Mouse (Mus musculus) forebrain, postnatal 0 days (tissue): ENCODE data around the gene Ikzf1. TPM values are rescaled to one million over a fixed set of nuclear protein-coding genes. Genes with fewer than 3 reads are reported as not detected.
A peak's percentile ranks its signal among the peaks of the same experiment; 100 is the strongest.

Source experiments
- ATAC-seq: fragments of 200-750 bp; cut with Nextera tagmentation; 2 replicates; pipeline ENCODE4 v1.8.0; 2017; ENCODE audit warnings: mild to moderate bottlenecking, moderate library complexity
- DNase-seq: peaks from one replicate; pipeline ENCODE4 v3.0.0-alpha.2; 2015
- H3K27ac ChIP-seq: fragments of 300-500 bp; sonication (generic); 2 replicates; pipeline ENCODE4 v1.5.1; 2014; ENCODE audit warnings: low read depth, mild to moderate bottlenecking, antibody characterized with exemption, low read length, moderate library complexity, mixed read lengths
- H3K27me3 ChIP-seq: fragments of 300-500 bp; sonication (generic); 2 replicates; pipeline ENCODE4 v1.6.1; 2014; ENCODE audit warnings: mild to moderate bottlenecking, low read length, mixed read lengths; ENCODE audit not compliant: insufficient read depth
- H3K36me3 ChIP-seq: fragments of 300-500 bp; sonication (generic); 2 replicates; pipeline ENCODE4 v1.6.1; 2014; ENCODE audit warnings: mild to moderate bottlenecking, moderate library complexity; ENCODE audit not compliant: insufficient read depth
- H3K4me1 ChIP-seq: fragments of 300-500 bp; sonication (generic); 2 replicates; pipeline ENCODE4 v1.6.1; 2014; ENCODE audit warnings: antibody characterized with exemption; ENCODE audit not compliant: insufficient read depth
- H3K4me2 ChIP-seq: fragments of 300-500 bp; sonication (generic); 2 replicates; pipeline ENCODE4 v1.6.1; 2014; ENCODE audit warnings: low read depth, mild to moderate bottlenecking, moderate library complexity
- H3K4me3 ChIP-seq: fragments of 300-500 bp; sonication (generic); 2 replicates; pipeline ENCODE4 v1.5.1; 2014; ENCODE audit warnings: low read depth, low read length, mixed read lengths
- H3K9ac ChIP-seq: fragments of 300-500 bp; sonication (generic); 2 replicates; pipeline ENCODE4 v1.6.1; 2014; ENCODE audit warnings: mild to moderate bottlenecking
- H3K9me3 ChIP-seq: fragments of 300-500 bp; sonication (generic); 2 replicates; pipeline ENCODE4 v1.6.1; 2016; ENCODE audit warnings: low read length
- CTCF ChIP-seq: sonication (generic); IDR thresholded peaks from 2 replicates; pipeline ENCODE4 v1.5.1; 2016; ENCODE audit warnings: antibody characterized with exemption, control low read depth, low read depth
- WGBS: fragments of 180-500 bp; shearing (Covaris S2); extraction: QIAGEN DNeasy Blood & Tissue Kit; methylation state at CpG from one replicate; pipeline ENCODE4 v1.1.7; 2014; 5-methylcytosine and 5-hydroxymethylcytosine counted together
- polyA plus RNA-seq: library from polyadenylated mRNA; unstranded; fragments of >200 nt; fragmentation: Nextera tagmentation; extraction: Ambion mirVana; gene quantifications from 2 replicates; pipeline ENCODE4 v1.2.1, GENCODE M21; 2015
- total RNA-seq: library from RNA; depleted of rRNA; stranded (reverse); fragments of >200 nt; gene quantifications from 2 replicates; pipeline ENCODE4 v1.2.3, GENCODE M21; 2014

The Ikzf1 gene
- total and polyA plus RNA-seq, 2 experiments from 2014 or later: 1.8 to 4.9 TPM

GRCm38 (mm10) chr11:11667254-11667921, 17.4 kb upstream of the Ikzf1 start:
- H3K4me2 ChIP-seq: no peak overlapping the region
- no peak overlapping the region for H3K9ac ChIP-seq
- DNase-seq (no peak), ATAC-seq (no peak)
- no peaks in the 10 kb centered on the region for H3K27me3 ChIP-seq
- no peaks in the 10 kb centered on the region for H3K9me3 ChIP-seq
- no peak for TF ChIP-seq CTCF
- H3K36me3 ChIP-seq: no peaks in the 10 kb centered on the region
- WGBS: 91% methylated on average over 4 of the region's 4 CpGs
- H3K27ac ChIP-seq: no peak overlapping the region
- H3K4me3 ChIP-seq: no peak overlapping the region
- no peaks in the 10 kb centered on the region for H3K4me1 ChIP-seq

- H3K4me1 ChIP-seq: no peaks in the 10 kb centered on the region
- DNase-seq: no peak
- TF ChIP-seq CTCF: no peak
- no peak overlapping the region for H3K27ac ChIP-seq
- H3K9me3 ChIP-seq: no peaks in the 10 kb centered on the region
- no peaks in the 10 kb centered on the region for H3K36me3 ChIP-seq
- no peak for ATAC-seq
- H3K4me3 ChIP-seq: no peak overlapping the region
- H3K4me2 ChIP-seq: no peak overlapping the region
- no peaks in the 10 kb centered on the region for H3K27me3 ChIP-seq
- H3K9ac ChIP-seq: no peak overlapping the region
- 92% methylated on average over 3 of the region's 3 CpGs for WGBS
These were observed 16.9 kb upstream of the Ikzf1 start for GRCm38 (mm10) chr11:11667922-11668290.

GRCm38 (mm10) chr11:11672974-11673373, 11.8 kb upstream of the Ikzf1 start:
- Histone ChIP-seq H3K27me3 (no peaks in the 10 kb centered on the region), H3K4me3 (no peak overlapping the region), H3K4me1 (no peaks in the 10 kb centered on the region), H3K4me2 (no peak overlapping the region), H3K27ac (no peak overlapping the region), H3K36me3 (no peaks in the 10 kb centered on the region), H3K9ac (no peak overlapping the region), H3K9me3 (no peaks in the 10 kb centered on the region)
- no peak for TF ChIP-seq CTCF
- DNase-seq: no peak
- no peak for ATAC-seq
- 74% methylated on average over 4 of the region's 4 CpGs for WGBS

- DNase-seq (no peak), ATAC-seq (no peak)
- Histone ChIP-seq H3K9me3 (no peaks in the 10 kb centered on the region), H3K4me3 (no peak overlapping the region), H3K36me3 (no peaks in the 10 kb centered on the region), H3K9ac (no peak overlapping the region), H3K27me3 (no peaks in the 10 kb centered on the region), H3K4me2 (no peak overlapping the region), H3K27ac (no peak overlapping the region), H3K4me1 (no peaks in the 10 kb centered on the region)
- TF ChIP-seq CTCF: no peak
These were observed 9.7 kb upstream of the Ikzf1 start for GRCm38 (mm10) chr11:11675063-11675462.

GRCm38 (mm10) chr11:11676068-11676741, 8.6 kb upstream of the Ikzf1 start:
- no peak for TF ChIP-seq CTCF
- Histone ChIP-seq H3K9me3 (no peaks in the 10 kb centered on the region), H3K27ac (no peak overlapping the region), H3K36me3 (no peaks in the 10 kb centered on the region), H3K4me1 (no peaks in the 10 kb centered on the region), H3K27me3 (no peaks in the 10 kb centered on the region), H3K4me3 (no peak overlapping the region), H3K9ac (no peak overlapping the region), H3K4me2 (no peak overlapping the region)
- ATAC-seq (peak; percentile 74; the same call in 1 of the 2 replicates), DNase-seq (no peak)
- WGBS: 81% methylated on average over 9 of the region's 9 CpGs

- no peaks in the 10 kb centered on the region for H3K9me3 ChIP-seq
- 78% methylated on average over 7 of the region's 7 CpGs for whole genome bisulfite sequencing
- no peak overlapping the region for H3K4me3 ChIP-seq
- no peaks in the 10 kb centered on the region for H3K27me3 ChIP-seq
- no peaks in the 10 kb centered on the region for H3K4me1 ChIP-seq
- H3K9ac ChIP-seq: no peak overlapping the region
- no peak overlapping the region for H3K27ac ChIP-seq
- ATAC-seq: peak; percentile 36
- no peaks in the 10 kb centered on the region for H3K36me3 ChIP-seq
- no peak for TF ChIP-seq CTCF
- no peak for DNase-seq
- H3K4me2 ChIP-seq: no peak overlapping the region
These were observed 7.6 kb upstream of the Ikzf1 start for GRCm38 (mm10) chr11:11677165-11677564.

- H3K4me3 ChIP-seq: no peak overlapping the region
- H3K4me2 ChIP-seq: no peak overlapping the region
- TF ChIP-seq CTCF: no peak
These were observed 5.8 kb upstream of the Ikzf1 start for GRCm38 (mm10) chr11:11678972-11679371.

More at GRCm38 (mm10) chr11:11678972-11679371, 5.8 kb upstream of the Ikzf1 start:
- Histone ChIP-seq H3K9ac (no peak overlapping the region), H3K4me1 (no peaks in the 10 kb centered on the region), H3K36me3 (no peaks in the 10 kb centered on the region), H3K27me3 (no peaks in the 10 kb centered on the region), H3K27ac (no peak overlapping the region), H3K9me3 (no peaks in the 10 kb centered on the region)
- DNase-seq (no peak), ATAC-seq (no peak)
- 71% methylated on average over 6 of the region's 6 CpGs for WGBS
